Mouse (Mus musculus) G1E (cell line): ENCODE results near the gene Smg9. TPM values are rescaled to one million over a fixed set of nuclear protein-coding genes. Genes with fewer than 3 reads are reported as not detected.

Experiments
- ATAC-seq: 2 replicates; pipeline ENCODE4 v1.8.0; 2016; ENCODE audit warnings: mild to moderate bottlenecking; ENCODE audit not compliant: insufficient number of reproducible peaks, poor library complexity, low FRiP score, severe bottlenecking; ENCODE audit errors: extremely low read depth
- DNase-seq: peaks from one replicate; pipeline ENCODE4 v3.0.0; 2012; ENCODE audit warnings: low spot score
- H3K27me3 ChIP-seq: 2 replicates; pipeline ENCODE4 v1.6.1; 2012; ENCODE audit warnings: mild to moderate bottlenecking, low read length, inconsistent platforms; ENCODE audit not compliant: insufficient read depth
- H3K36me3 ChIP-seq: replicated peaks from 2 replicates; pipeline ENCODE3; 2012; ENCODE audit warnings: mild to moderate bottlenecking, inconsistent platforms
- H3K4me1 ChIP-seq: 2 replicates; pipeline ENCODE4 v1.6.1; 2012; ENCODE audit warnings: low read depth, low read length, inconsistent platforms, mixed read lengths; ENCODE audit not compliant: insufficient read depth
- H3K4me3 ChIP-seq: 2 replicates; pipeline ENCODE4 v1.5.1; 2012; ENCODE audit warnings: low read depth, mild to moderate bottlenecking, inconsistent platforms, low read length, moderate library complexity, mixed read lengths
- H3K9me3 ChIP-seq: replicated peaks from 2 replicates; pipeline ENCODE4 v1.6.1; 2012; ENCODE audit warnings: inconsistent platforms
- CTCF ChIP-seq: IDR thresholded peaks from 2 replicates; pipeline ENCODE4 v1.5.1; 2012; ENCODE audit warnings: low read depth, low read length, inconsistent platforms, mixed read lengths
- GATA1 ChIP-seq: IDR thresholded peaks from 2 replicates; pipeline ENCODE4 v1.6.1; 2012; ENCODE audit warnings: borderline replicate concordance, low read length, inconsistent platforms, mixed read lengths
- GATA2 ChIP-seq: IDR thresholded peaks from 2 replicates; pipeline ENCODE4 v1.6.1; 2012; ENCODE audit warnings: low read depth, low read length, inconsistent platforms, borderline replicate concordance
- POLR2AphosphoS5 ChIP-seq: IDR thresholded peaks from 2 replicates; pipeline ENCODE4 v1.6.1; 2012; ENCODE audit warnings: low read depth, low read length, inconsistent platforms; ENCODE audit not compliant: insufficient replicate concordance
- TAL1 ChIP-seq: conservative IDR thresholded peaks from 2 replicates; pipeline ENCODE4 v1.6.1; 2012; ENCODE audit warnings: low read depth, low read length, inconsistent platforms, mixed read lengths
- polyA plus RNA-seq: library from polyadenylated mRNA; stranded (reverse); fragments of >175 nt; gene quantifications from 2 replicates; pipeline ENCODE4 v1.2.3, GENCODE M21; 2012
- total RNA-seq, 2 experiments: library from RNA; stranded (forward) in 1 of 2; stranded (reverse) in 1 of 2; fragments of 200-1000 nt in 1 of 2; fragments of >200 nt in 1 of 2; fragmentation: Nextera tagmentation in 1 of 2; gene quantifications; 2 replicates each; pipeline ENCODE4 v1.2.3; 2014 to 2017

Smg9 gene
- total and polyA plus RNA-seq, 3 experiments, result 16.1 to 77.3 (median 61.5) TPM

DNA sequence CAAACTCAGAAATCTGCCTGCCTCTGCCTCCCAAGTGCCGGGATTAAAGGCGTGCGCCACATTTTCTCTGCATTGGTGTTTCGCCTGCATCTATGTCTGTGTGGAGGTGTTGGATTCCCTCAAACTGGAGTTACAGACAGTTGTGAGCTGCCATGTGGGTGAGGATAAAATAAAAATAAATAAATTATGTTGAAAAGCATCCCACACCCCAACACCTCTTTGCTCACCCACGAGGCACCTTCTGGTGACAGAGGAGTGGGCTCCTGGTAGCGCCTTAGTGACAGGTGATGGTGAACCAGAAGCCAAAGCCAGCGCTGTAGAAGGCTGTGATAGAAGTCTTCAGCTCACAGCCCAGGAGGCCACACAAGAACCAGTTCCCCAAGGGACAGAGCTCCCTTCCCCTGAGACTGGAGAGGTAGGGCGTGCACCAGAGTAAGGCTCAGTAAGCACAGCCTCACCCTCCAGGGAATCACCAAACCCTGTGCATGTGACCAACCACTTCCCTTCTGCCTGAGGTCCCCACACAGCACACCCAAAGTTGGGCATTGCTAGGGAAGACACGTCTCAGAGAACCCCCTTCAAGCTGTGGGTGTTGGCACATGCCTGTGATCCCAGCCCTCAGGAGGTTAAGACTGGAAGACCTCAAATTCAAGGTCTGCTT, 46.0 kb downstream of the Smg9 start:
- TF ChIP-seq GATA2 (no peak), POLR2AphosphoS5 (no peak), TAL1 (no peak), GATA1 (no peak), CTCF (no peak)
- Histone ChIP-seq H3K4me3 (no peak overlapping the region; the same call in 1 of the 2 replicates), H3K4me1 (peaks cover 42% of the 10 kb centered on the region), H3K27me3 (peaks cover 5% of the 10 kb centered on the region; the same call in 1 of the 2 replicates), H3K9me3 (no peaks in the 10 kb centered on the region), H3K36me3 (no peaks in the 10 kb centered on the region)
- DNase-seq (no peak), ATAC-seq (no peak)

DNA sequence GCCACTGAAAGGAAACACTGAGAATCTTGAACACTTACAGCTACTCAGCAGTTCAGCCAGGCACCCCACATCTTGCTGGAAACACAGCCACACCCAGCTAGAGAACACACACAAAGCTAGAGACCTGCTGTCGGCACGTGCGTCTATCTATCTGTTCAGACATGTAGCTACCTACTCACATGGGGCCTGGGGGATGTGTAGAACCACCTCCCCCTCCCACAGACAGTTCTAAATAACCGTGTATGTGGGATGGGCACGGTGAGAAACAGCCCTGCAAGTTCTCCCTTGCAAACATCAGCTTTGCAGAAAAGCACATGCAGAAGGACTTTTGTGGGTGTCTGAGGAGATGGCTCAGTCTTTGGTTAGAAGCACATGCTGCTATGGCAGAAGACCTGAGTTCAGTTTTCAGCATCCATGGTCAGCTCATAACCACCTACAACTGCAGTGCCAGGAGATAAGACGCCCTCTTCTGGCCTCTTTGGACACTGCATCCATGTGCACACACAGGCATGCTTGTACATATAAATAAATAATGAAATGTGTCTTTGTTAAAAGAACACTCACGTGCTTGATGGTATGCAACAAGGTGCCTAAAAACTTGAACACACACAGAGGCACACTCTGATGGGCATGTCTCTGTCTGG, 47.4 kb downstream of the Smg9 start:
- peaks cover 5% of the 10 kb centered on the region; the same call in 1 of the 2 replicates for H3K27me3 ChIP-seq
- H3K9me3 ChIP-seq, result no peaks in the 10 kb centered on the region
- no peak overlapping the region for H3K4me3 ChIP-seq
- peaks cover 52% of the 10 kb centered on the region for H3K4me1 ChIP-seq
- DNase-seq (no peak), ATAC-seq (0 out of 2 replicates have a peak, but pooled peaks have one; percentile 29)
- H3K36me3 ChIP-seq, result no peaks in the 10 kb centered on the region
- TF ChIP-seq POLR2AphosphoS5 (no peak), TAL1 (no peak), GATA1 (no peak), CTCF (no peak), GATA2 (no peak)

DNA sequence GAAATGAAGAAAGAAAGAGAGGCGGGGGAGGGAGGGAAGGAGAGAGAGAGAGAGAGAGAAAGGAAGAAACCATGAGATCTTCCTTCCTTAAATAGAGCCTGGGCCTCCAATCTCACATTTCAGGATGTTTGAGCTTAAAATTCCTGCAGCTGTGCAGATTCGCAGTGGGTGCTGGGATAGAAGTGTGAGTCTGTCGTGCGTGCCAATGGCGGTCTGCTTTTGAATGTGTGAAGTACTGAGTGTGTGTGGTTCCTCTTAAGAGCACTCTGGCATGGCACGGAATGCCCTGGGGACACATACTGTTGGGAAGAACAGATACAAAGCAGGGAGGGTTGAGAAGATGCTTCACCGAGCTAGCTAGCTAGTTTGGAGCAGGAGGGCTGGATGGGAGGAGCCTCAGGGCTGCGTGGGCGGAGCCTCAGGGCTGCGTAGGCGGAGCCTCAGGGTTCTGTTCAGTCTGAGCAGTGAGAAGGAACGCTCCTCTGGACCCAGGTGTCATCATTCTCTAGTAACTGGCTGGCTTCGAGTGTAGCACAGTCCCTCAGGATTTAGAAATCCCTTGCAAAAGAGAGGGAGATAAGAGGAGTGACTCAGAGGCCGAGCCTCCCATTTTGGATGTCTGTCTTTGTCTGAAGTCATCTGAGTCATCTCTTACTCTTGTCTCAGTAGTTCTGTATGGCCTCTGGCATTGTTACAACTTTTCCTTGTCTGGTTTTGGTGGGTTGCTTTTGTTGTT, 49.5 kb downstream of the Smg9 start:
- no peak for ATAC-seq

DNA sequence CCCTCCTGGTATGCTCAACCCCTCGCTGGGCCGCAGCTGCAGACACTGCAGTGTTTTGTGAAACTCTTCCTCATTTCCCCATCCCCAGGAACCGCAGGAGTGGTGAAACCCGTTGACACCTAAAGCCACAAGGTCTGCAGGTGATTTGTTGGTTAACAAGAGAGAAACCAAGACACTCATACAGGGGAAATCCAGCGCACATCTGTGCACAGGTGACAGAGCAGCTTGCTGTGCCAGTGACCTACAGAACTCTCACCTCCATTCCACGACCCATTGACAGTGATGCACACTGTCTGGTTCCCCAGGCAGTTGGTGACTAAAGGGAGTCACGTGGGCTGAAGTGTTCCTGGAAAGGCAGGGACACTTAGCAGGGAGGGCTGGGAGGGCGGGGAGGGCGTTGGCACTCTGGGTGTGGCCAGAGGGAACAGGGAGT, 51.2 kb downstream of the Smg9 start:
- Histone ChIP-seq H3K4me1 (peaks cover 60% of the 10 kb centered on the region), H3K36me3 (no peaks in the 10 kb centered on the region), H3K4me3 (peak overlapping the region; percentile 49; the same call in 1 of the 2 replicates), H3K9me3 (no peaks in the 10 kb centered on the region), H3K27me3 (peaks cover 6% of the 10 kb centered on the region; the same call in 1 of the 2 replicates)
- TF ChIP-seq CTCF (no peak), TAL1 (no peak), GATA2 (no peak), POLR2AphosphoS5 (no peak), GATA1 (no peak)
- DNase-seq (peak; percentile 37), ATAC-seq (peak; percentile 50; the same call in 1 of the 2 replicates)

More for the DNA sequence above, 49.5 kb downstream of the Smg9 start:
- Histone ChIP-seq H3K9me3 (no peaks in the 10 kb centered on the region), H3K4me3 (no peak overlapping the region), H3K4me1 (peaks cover 59% of the 10 kb centered on the region), H3K27me3 (peaks cover 6% of the 10 kb centered on the region; the same call in 1 of the 2 replicates), H3K36me3 (no peaks in the 10 kb centered on the region)
- no peak for DNase-seq
- TF ChIP-seq CTCF (no peak), POLR2AphosphoS5 (no peak), TAL1 (no peak)

DNA sequence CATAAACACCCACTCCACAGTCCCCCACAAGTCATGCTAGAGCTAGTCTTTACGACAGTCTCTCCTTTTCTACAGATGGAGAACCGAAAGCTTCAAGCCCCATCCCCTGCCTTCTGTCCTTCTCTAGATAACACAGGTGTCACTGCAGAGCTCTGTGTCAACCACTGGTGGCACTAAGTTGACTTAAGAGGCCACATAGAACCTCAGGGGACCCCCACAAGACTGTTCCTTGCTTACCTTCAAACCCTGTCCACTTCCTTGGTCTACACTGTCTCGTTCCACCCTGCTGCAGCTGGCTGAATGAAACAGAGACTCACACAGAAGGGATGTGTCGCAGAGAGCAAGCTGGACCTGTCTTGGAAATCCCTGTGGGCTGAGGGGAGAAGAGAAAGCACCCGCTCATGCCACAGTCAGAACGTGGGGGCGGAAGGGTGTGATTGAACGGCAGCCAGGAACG, 52.5 kb downstream of the Smg9 start, which contains the start of gene Irgc1:
Gene Irgc1 (minus strand): TSS at position 443 of the 457 bp plus-strand sequence.
- TF ChIP-seq CTCF, result no peak
- no peak for TF ChIP-seq GATA2
- TF ChIP-seq GATA1, result no peak
- no peak for TF ChIP-seq POLR2AphosphoS5
- no peak for TF ChIP-seq TAL1
- Histone ChIP-seq H3K9me3 (no peaks in the 10 kb centered on the region), H3K36me3 (no peaks in the 10 kb centered on the region), H3K4me3 (peak within 1 kb of the TSS; percentile 64; the same call in 1 of the 2 replicates), H3K27me3 (peaks cover 3% of the 10 kb centered on the region), H3K4me1 (peaks cover 50% of the 10 kb centered on the region)
- ATAC-seq, result peak; percentile 25
- peak; percentile 18 for DNase-seq

DNA sequence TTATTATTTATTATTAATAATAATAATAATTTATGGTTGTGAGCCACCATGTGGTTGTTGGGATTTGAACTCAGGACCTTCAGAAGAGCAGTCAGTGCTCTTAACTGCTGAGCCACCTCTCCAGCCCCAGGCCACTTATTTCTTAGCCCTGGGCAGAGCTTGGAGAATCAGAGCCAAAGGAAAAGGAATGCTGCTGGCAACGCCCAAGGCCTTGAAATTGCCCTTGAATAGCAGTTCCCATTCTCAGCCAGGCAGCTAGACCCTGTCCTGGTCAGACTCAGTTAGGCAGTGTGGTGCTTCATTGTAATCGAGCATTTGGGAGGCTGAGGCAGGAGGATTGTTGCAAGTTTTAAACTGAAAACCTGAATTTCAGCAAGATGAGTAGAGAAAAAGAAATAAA, 54.8 kb downstream of the Smg9 start:
- Histone ChIP-seq H3K4me3 (no peak overlapping the region), H3K9me3 (no peaks in the 10 kb centered on the region), H3K36me3 (no peaks in the 10 kb centered on the region), H3K27me3 (peaks cover 9% of the 10 kb centered on the region), H3K4me1 (peaks cover 39% of the 10 kb centered on the region)
- ATAC-seq (no peak), DNase-seq (no peak)
- no peak for TF ChIP-seq POLR2AphosphoS5
- no peak for TF ChIP-seq GATA1
- TF ChIP-seq CTCF, result no peak
- TF ChIP-seq GATA2, result no peak
- no peak for TF ChIP-seq TAL1
